Mouse (Mus musculus) small intestine, adult 2 months (tissue): ENCODE measurements at regions not wholly inside any gene's neighbourhood (a gene's known extent, or its start where the extent isn't known, plus 50 kb on each side); places are given as distances from the start of the nearest gene placed in this dataset.

Source experiments
- CTCF ChIP-seq: fragments of 200-500 bp; IDR thresholded peaks from 2 replicates; pipeline ENCODE4 v1.5.1; 2012; ENCODE audit warnings: low read depth, mild to moderate bottlenecking, control low read depth, inconsistent platforms, low read length, moderate library complexity, mixed read lengths; ENCODE audit not compliant: insufficient replicate concordance, insufficient read length; ENCODE audit errors: extremely low read depth
- POLR2A ChIP-seq: fragments of 200-500 bp; IDR thresholded peaks from 2 replicates; pipeline ENCODE4 v1.6.1; 2012; ENCODE audit warnings: low read depth, mild to moderate bottlenecking, control low read depth, inconsistent platforms, low read length, moderate library complexity

GRCm38 (mm10) chr6:84322528-84322927, 271.2 kb downstream of the Cyp26b1 start:
- TF ChIP-seq CTCF, result no peak
- no peak for TF ChIP-seq POLR2A
